Mouse (Mus musculus): ENCODE measurements around the gene P2rx2. TPM values are rescaled to one million over a fixed set of nuclear protein-coding genes. Genes with fewer than 3 reads are reported as not detected.

The P2rx2 gene
- 0.74 and 1.1 TPM in 2 replicates for polyA plus RNA-seq (2016; fragmentation: Nextera tagmentation; extraction: Ambion mirVana)

DNA sequence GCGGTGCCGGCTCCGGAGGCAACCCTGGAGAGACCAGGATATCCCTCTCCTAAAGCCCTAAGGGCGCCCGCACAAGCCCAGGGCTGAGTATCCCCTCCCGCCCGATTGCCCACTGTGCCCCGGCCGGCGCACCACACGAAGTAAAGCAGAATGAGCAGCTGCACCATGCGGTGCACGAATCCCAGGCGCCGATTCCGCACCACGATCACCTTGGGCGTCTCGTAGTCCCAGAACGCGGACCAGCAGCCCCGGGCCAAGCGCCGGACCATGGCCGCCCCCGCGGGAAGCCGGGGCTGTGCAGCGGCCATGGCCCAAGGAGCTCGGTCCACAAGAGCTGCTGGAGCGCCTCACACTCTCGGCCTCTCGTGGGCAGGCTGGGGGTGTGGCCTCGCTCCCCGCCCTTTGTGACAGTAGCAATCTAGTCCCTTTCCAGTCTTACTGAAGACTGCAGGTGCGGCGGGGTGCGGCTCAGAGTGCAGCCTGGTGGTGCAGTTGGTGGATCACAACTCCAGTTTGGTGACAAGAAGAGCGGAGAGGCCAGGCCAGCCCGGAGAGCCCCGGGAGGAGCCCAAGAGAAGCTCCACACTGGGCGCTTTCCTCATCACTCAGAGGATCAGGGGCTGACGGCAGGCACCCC is at the start of gene P2rx2:
Gene P2rx2 (minus strand): TSS at position 565 of the 637 bp plus-strand sequence.
- 2% methylated on average over 43 of the region's 43 CpGs for WGBS
- peaks cover 14% of the 10 kb centered on the region for H3K4me1 ChIP-seq (replicated peaks)
- peaks cover 43% of the 10 kb centered on the region for H3K27me3 ChIP-seq

DNA sequence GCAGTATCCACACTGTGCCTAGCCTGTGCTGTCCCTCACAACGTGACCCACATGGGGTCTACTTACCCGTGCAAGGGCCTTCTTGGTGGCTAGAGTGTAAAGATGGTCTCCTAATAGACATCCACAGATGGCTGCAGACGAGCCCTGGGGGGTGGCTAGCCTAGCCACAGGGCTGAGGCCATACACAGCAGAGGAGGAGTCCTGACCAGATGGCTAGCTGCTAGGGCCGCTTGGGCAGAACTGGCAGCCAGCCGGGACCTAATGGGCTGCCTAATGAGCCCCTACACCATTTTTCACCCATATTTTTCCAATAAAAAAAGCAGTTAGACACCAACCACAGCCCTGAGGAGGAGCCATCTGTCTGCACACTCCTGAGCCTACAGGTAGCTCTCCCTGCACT is 49.7 kb upstream of the P2rx2 start:
- no peaks in the 10 kb centered on the region for H3K9me3 ChIP-seq
- H3K36me3 ChIP-seq: no peaks in the 10 kb centered on the region
- 0 out of 2 replicates have a peak overlapping the region, but pooled peaks have one; percentile 17 for H3K27ac ChIP-seq
- no peak overlapping the region for H3K4me2 ChIP-seq
- ATAC-seq (ENCODE audit: insufficient number of reproducible peaks, insufficient read depth, low FRiP score, low TSS enrichment, low read depth): peak; percentile 37; the same call in 1 of the 2 replicates
- 38% methylated on average over 5 of the region's 5 CpGs for WGBS
- no peaks in the 10 kb centered on the region for H3K27me3 ChIP-seq
- H3K4me3 ChIP-seq (replicated peaks): no peak overlapping the region
- H3K9ac ChIP-seq (replicated peaks): no peak overlapping the region; the same call in 1 of the 2 replicates
- peaks cover 14% of the 10 kb centered on the region for H3K4me1 ChIP-seq (replicated peaks)

More for the DNA sequence above, at the start of gene P2rx2:
- peak within 1 kb of the TSS; percentile 54 for H3K4me3 ChIP-seq (replicated peaks)
- peaks cover 16% of the 10 kb centered on the region for H3K36me3 ChIP-seq
- no peaks in the 10 kb centered on the region for H3K9me3 ChIP-seq
- peak; percentile 44; the same call in 1 of the 2 replicates for ATAC-seq (ENCODE audit: insufficient number of reproducible peaks, insufficient read depth, low FRiP score, low TSS enrichment, low read depth)
- no peak within 1 kb of the TSS for H3K27ac ChIP-seq
- peak within 1 kb of the TSS; percentile 98 for H3K4me2 ChIP-seq
- peak within 1 kb of the TSS; percentile 62 for H3K9ac ChIP-seq (replicated peaks)

GRCm38 (mm10) chr5:110390631-110391030 is 47.6 kb upstream of the P2rx2 start:
- H3K4me1 ChIP-seq (replicated peaks): peaks cover 23% of the 10 kb centered on the region
- no peak overlapping the region for H3K4me3 ChIP-seq (replicated peaks)
- WGBS: 85% methylated on average over 4 of the region's 4 CpGs
- no peak overlapping the region for H3K27ac ChIP-seq
- no peak overlapping the region for H3K4me2 ChIP-seq
- H3K9me3 ChIP-seq: no peaks in the 10 kb centered on the region
- H3K27me3 ChIP-seq: no peaks in the 10 kb centered on the region
- no peaks in the 10 kb centered on the region for H3K36me3 ChIP-seq
- no peak overlapping the region for H3K9ac ChIP-seq (replicated peaks)
- no peak for ATAC-seq (ENCODE audit: insufficient number of reproducible peaks, insufficient read depth, low FRiP score, low TSS enrichment, low read depth)

DNA sequence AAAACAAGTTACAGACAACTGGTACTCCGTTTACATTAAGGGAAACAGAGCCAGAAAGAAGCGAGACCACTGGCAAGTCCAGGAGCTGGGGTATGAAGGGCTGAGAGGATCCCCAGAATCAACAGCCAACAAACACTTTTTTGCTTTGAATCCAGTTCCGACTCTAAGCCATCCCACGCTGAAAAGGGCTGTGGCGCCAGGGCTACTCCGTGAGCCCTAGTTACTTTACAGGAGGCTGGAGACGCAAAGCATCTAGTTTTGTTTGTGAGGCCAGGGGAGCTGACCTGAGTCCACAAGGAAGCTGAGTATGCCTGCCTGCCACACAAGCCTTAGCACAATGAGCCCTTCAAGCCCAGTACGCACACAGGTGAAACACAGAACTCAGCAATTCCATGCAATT is 44.3 kb upstream of the P2rx2 start:
- Histone ChIP-seq H3K36me3 (peaks cover 7% of the 10 kb centered on the region; the same call in 1 of the 2 replicates), H3K9me3 (no peaks in the 10 kb centered on the region), H3K4me1 (replicated peaks) (peaks cover 25% of the 10 kb centered on the region), H3K9ac (replicated peaks) (peak overlapping the region; percentile 84), H3K4me3 (replicated peaks) (peak overlapping the region; percentile 84), H3K27me3 (no peaks in the 10 kb centered on the region), H3K27ac (peak overlapping the region; percentile 66; the same call in 1 of the 2 replicates), H3K4me2 (peak overlapping the region; percentile 58)
- WGBS: 12% methylated on average over 8 of the region's 8 CpGs
- ATAC-seq (ENCODE audit: insufficient number of reproducible peaks, insufficient read depth, low FRiP score, low TSS enrichment, low read depth): no peak

DNA sequence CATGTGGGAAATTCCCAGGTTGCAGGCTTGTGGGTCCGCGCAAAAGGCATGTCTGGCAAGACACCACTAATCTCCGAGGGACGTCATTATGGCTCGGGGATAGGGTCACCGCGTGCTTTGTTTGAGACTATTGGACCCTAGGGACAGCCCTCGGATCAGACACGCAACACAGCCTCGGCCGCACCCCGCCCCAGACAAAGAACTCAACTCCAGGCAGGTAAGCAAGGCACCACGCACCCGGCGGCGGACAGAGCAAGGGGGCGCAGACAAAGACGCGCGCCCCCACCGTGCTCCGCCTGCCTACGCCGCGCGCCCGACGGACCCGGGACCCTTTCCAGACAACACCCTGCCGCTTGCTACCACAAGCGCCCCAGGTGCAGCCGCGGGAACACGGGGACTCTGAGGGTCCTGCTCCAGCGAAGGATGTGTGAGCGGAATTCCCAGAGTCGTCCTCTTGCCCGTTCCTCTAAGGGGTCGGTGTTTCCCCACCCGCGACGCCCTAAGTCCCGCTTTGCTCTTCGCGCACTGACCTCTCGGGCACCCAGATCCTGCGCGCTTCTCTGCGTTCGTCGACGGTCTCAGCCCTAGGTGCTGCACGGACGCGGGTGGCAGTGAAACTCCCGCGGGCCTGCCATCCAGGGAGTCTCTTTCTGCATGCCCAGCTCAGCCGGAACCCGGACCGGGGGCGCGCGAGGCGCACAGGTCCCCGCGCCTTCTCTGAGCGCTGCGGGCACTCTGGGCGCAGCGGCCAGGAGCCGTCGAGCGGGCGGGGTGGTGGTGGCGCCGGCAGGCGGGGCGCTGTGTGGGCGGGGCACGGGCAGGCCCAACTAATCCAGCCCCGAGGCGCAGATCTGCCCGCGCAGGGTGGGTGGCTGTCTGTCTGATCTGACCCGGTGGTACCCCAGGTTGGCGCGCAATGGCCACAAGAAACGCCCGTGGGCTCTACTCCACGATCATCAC is 43.6 kb upstream of the P2rx2 start:
- peak overlapping the region; percentile 84 for H3K4me3 ChIP-seq (replicated peaks)
- peak overlapping the region; percentile 58 for H3K4me2 ChIP-seq
- H3K4me1 ChIP-seq (replicated peaks): peaks cover 24% of the 10 kb centered on the region
- WGBS: under 1% methylated on average over 90 of the region's 90 CpGs
- no peaks in the 10 kb centered on the region for H3K27me3 ChIP-seq
- ATAC-seq (ENCODE audit: insufficient number of reproducible peaks, insufficient read depth, low FRiP score, low TSS enrichment, low read depth): peak; percentile 85
- peak overlapping the region; percentile 66 for H3K27ac ChIP-seq
- peaks cover 12% of the 10 kb centered on the region; the same call in 1 of the 2 replicates for H3K36me3 ChIP-seq
- no peaks in the 10 kb centered on the region for H3K9me3 ChIP-seq
- H3K9ac ChIP-seq (replicated peaks): peak overlapping the region; percentile 84

GRCm38 (mm10) chr5:110385263-110385662 is 42.3 kb upstream of the P2rx2 start:
- no peaks in the 10 kb centered on the region for H3K9me3 ChIP-seq
- peak overlapping the region; percentile 84 for H3K4me3 ChIP-seq (replicated peaks)
- H3K27me3 ChIP-seq: no peaks in the 10 kb centered on the region
- H3K4me2 ChIP-seq: peak overlapping the region; percentile 58
- no peak for ATAC-seq (ENCODE audit: insufficient number of reproducible peaks, insufficient read depth, low FRiP score, low TSS enrichment, low read depth)
- peak overlapping the region; percentile 84; the same call in 1 of the 2 replicates for H3K9ac ChIP-seq (replicated peaks)
- WGBS: 66% methylated on average over 4 of the region's 4 CpGs
- H3K4me1 ChIP-seq (replicated peaks): peaks cover 24% of the 10 kb centered on the region
- peaks cover 26% of the 10 kb centered on the region for H3K36me3 ChIP-seq
- H3K27ac ChIP-seq: no peak overlapping the region

DNA sequence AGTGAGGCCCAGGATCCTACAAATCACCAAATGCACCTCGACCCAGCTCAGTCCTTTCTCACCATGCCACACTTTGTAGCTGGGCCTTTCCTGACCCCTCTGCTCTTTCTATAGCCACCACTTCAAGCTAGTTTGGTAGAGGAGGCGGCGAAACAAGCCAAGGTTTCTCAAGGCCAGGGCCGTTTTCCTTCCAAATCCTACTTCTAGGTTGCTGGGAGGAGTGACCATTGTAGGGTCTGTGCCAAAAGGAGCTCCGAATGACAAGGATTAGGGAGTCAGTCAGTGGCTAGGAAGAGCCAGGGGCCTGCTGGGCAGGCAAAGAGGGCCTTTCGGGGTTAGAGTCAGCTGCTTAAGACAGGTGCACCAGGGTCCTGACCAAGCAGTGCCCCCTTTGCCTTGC is 41.5 kb upstream of the P2rx2 start:
- H3K4me1 ChIP-seq (replicated peaks): peaks cover 24% of the 10 kb centered on the region
- H3K9me3 ChIP-seq: no peaks in the 10 kb centered on the region
- H3K9ac ChIP-seq (replicated peaks): no peak overlapping the region
- peaks cover 31% of the 10 kb centered on the region for H3K36me3 ChIP-seq
- H3K27me3 ChIP-seq: no peaks in the 10 kb centered on the region
- H3K27ac ChIP-seq: no peak overlapping the region
- H3K4me3 ChIP-seq (replicated peaks): no peak overlapping the region
- H3K4me2 ChIP-seq: peak overlapping the region; percentile 58; the same call in 1 of the 2 replicates
- ATAC-seq (ENCODE audit: insufficient number of reproducible peaks, insufficient read depth, low FRiP score, low TSS enrichment, low read depth): no peak
- WGBS: 85% methylated on average over 6 of the region's 6 CpGs

- no peaks in the 10 kb centered on the region for H3K9me3 ChIP-seq
- H3K27ac ChIP-seq: no peak overlapping the region
- peaks cover 7% of the 10 kb centered on the region for H3K4me1 ChIP-seq (replicated peaks)
- WGBS: 83% methylated on average over 4 of the region's 4 CpGs
- no peaks in the 10 kb centered on the region for H3K27me3 ChIP-seq
- H3K4me3 ChIP-seq (replicated peaks): no peak overlapping the region
- no peak overlapping the region for H3K4me2 ChIP-seq
- H3K9ac ChIP-seq (replicated peaks): no peak overlapping the region
- H3K36me3 ChIP-seq: peaks cover 77% of the 10 kb centered on the region
- ATAC-seq (ENCODE audit: insufficient number of reproducible peaks, insufficient read depth, low FRiP score, low TSS enrichment, low read depth): no peak
Measured at GRCm38 (mm10) chr5:110379823-110380222, 36.8 kb upstream of the P2rx2 start.

DNA sequence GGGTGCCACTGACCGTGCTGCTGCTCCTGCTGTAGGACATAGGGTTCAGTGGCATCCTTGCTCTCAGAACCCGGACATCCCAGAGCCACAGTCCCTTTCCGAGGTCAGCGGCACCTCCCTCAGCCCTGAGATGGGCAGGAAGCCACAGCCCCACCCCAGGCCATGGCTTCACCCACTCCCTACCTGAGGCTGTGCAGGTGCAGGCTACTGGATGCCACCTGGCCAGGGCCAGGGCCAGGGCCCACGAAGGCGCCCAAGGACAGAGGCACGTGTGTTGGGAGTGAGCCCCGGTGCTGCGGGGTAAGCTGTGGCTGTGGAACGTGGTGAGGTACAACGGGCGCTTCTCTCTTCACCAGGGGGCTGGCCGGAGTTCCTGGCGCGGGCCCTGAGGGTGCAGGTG is 36.1 kb upstream of the P2rx2 start:
- H3K27ac ChIP-seq: no peak overlapping the region
- H3K9me3 ChIP-seq: no peaks in the 10 kb centered on the region
- H3K9ac ChIP-seq (replicated peaks): no peak overlapping the region
- no peak overlapping the region for H3K4me3 ChIP-seq (replicated peaks)
- 81% methylated on average over 15 of the region's 15 CpGs for WGBS
- H3K4me2 ChIP-seq: no peak overlapping the region
- H3K27me3 ChIP-seq: no peaks in the 10 kb centered on the region
- H3K36me3 ChIP-seq: peaks cover 84% of the 10 kb centered on the region
- H3K4me1 ChIP-seq (replicated peaks): 0 out of 2 replicates have a peak, but pooled peaks cover under 1% of the 10 kb centered on the region
- no peak for ATAC-seq (ENCODE audit: insufficient number of reproducible peaks, insufficient read depth, low FRiP score, low TSS enrichment, low read depth)

- no peak overlapping the region for H3K27ac ChIP-seq
- H3K27me3 ChIP-seq: no peaks in the 10 kb centered on the region
- no peak overlapping the region for H3K4me2 ChIP-seq
- no peaks in the 10 kb centered on the region for H3K9me3 ChIP-seq
- H3K36me3 ChIP-seq: peaks cover 89% of the 10 kb centered on the region
- WGBS: 32% methylated on average over 20 of the region's 20 CpGs
- H3K4me1 ChIP-seq (replicated peaks): no peaks in the 10 kb centered on the region
- no peak overlapping the region for H3K9ac ChIP-seq (replicated peaks)
- no peak; the same call in 1 of the 2 replicates for ATAC-seq (ENCODE audit: insufficient number of reproducible peaks, insufficient read depth, low FRiP score, low TSS enrichment, low read depth)
- H3K4me3 ChIP-seq (replicated peaks): no peak overlapping the region
Measured at GRCm38 (mm10) chr5:110378181-110378583, 35.2 kb upstream of the P2rx2 start.

Measured in limb, embryonic 12.5 days (tissue).